In genomic region chr7:143055001-143055400, GRCm38 (mm10) we compare ENCODE assay signal across 8 mouse cellular contexts. TPM values are rescaled to one million over a fixed set of nuclear protein-coding genes. Genes with fewer than 3 reads are reported as not detected.
A peak's percentile ranks its signal among the peaks of the same experiment; 100 is the strongest.
DNase-seq lines count a peak whose midpoint lies in the region; ATAC-seq and TF ChIP-seq lines count a peak whose summit lies in the region.

No protein-coding gene starts in this region.

- no peak for TF ChIP-seq CTCF in midbrain, postnatal 0 days (IDR thresholded peaks at IDR 0.05)

- peak overlapping the region; percentile 95 for H3K4me2 ChIP-seq in kidney, embryonic 16.5 days (replicated peaks; ENCODE audit: low read depth, low read length)
- peak overlapping the region; percentile 90 for H3K4me2 ChIP-seq in embryonic facial prominence, embryonic 12.5 days (replicated peaks)
- peak overlapping the region; percentile 85 for H3K4me2 ChIP-seq in intestine, embryonic 14.5 days (ENCODE audit: low read length)
- H3K4me2 ChIP-seq in midbrain, postnatal 0 days (ENCODE audit: low read depth, low read length, poor library complexity, severe bottlenecking): peak overlapping the region; percentile 82

- H3K36me3 ChIP-seq in kidney, embryonic 16.5 days (ENCODE audit: insufficient read depth, low read length): no peaks in the 10 kb centered on the region
- H3K36me3 ChIP-seq in embryonic facial prominence, embryonic 12.5 days: peaks cover 18% of the 10 kb centered on the region; the same call in 1 of the 2 replicates
- peaks cover 13% of the 10 kb centered on the region; the same call in 1 of the 2 replicates for H3K36me3 ChIP-seq in intestine, embryonic 14.5 days (ENCODE audit: control insufficient read depth, insufficient read depth, low read length)
- no peaks in the 10 kb centered on the region for H3K36me3 ChIP-seq in midbrain, postnatal 0 days (ENCODE audit: insufficient read depth, low read length)

- no peak for ATAC-seq in kidney, embryonic 16.5 days (ENCODE audit: low FRiP score, low TSS enrichment)
- no peak for ATAC-seq in embryonic facial prominence, embryonic 12.5 days (ENCODE audit: insufficient number of reproducible peaks, insufficient read depth, low FRiP score, low TSS enrichment)
- ATAC-seq in intestine, embryonic 14.5 days (replicated peaks; ENCODE audit: low FRiP score, low TSS enrichment, low read depth): no peak
- ATAC-seq in midbrain, postnatal 0 days (ENCODE audit: low FRiP score): no peak

- peaks cover 51% of the 10 kb centered on the region for H3K4me1 ChIP-seq in kidney, embryonic 16.5 days (ENCODE audit: insufficient read depth, low read length)
- peaks cover 45% of the 10 kb centered on the region for H3K4me1 ChIP-seq in embryonic facial prominence, embryonic 12.5 days
- peaks cover 53% of the 10 kb centered on the region for H3K4me1 ChIP-seq in intestine, embryonic 14.5 days (replicated peaks; ENCODE audit: control insufficient read depth, insufficient read depth, low read length)
- peaks cover 30% of the 10 kb centered on the region for H3K4me1 ChIP-seq in midbrain, postnatal 0 days (ENCODE audit: insufficient read depth, low read length)

- no peaks in the 10 kb centered on the region for H3K27me3 ChIP-seq in kidney, embryonic 16.5 days (ENCODE audit: insufficient read depth, low read length)
- H3K27me3 ChIP-seq in embryonic facial prominence, embryonic 12.5 days: no peaks in the 10 kb centered on the region
- no peaks in the 10 kb centered on the region for H3K27me3 ChIP-seq in intestine, embryonic 14.5 days (replicated peaks; ENCODE audit: control insufficient read depth, insufficient read depth, low read length)
- no peaks in the 10 kb centered on the region for H3K27me3 ChIP-seq in midbrain, postnatal 0 days (ENCODE audit: insufficient read depth, low read length)

- WGBS in kidney, embryonic 16.5 days: 64% methylated on average over 3 of the region's 3 CpGs
- WGBS in embryonic facial prominence, embryonic 12.5 days: 89% methylated on average over 3 of the region's 3 CpGs
- 82% methylated on average over 3 of the region's 3 CpGs for WGBS in intestine, embryonic 14.5 days
- 80% methylated on average over 3 of the region's 3 CpGs for WGBS in midbrain, postnatal 0 days

- peak overlapping the region; percentile 93 for H3K4me3 ChIP-seq in kidney, embryonic 16.5 days (ENCODE audit: low read length)
- peak overlapping the region; percentile 94 for H3K4me3 ChIP-seq in embryonic facial prominence, embryonic 12.5 days
- H3K4me3 ChIP-seq in intestine, embryonic 14.5 days (ENCODE audit: low read depth, low read length): peak overlapping the region; percentile 98
- peak overlapping the region; percentile 91; the same call in 1 of the 2 replicates for H3K4me3 ChIP-seq in midbrain, postnatal 0 days (ENCODE audit: low read depth, low read length)

- H3K9me3 ChIP-seq in kidney, embryonic 16.5 days (ENCODE audit: low read length): no peaks in the 10 kb centered on the region
- H3K9me3 ChIP-seq in embryonic facial prominence, embryonic 12.5 days: no peaks in the 10 kb centered on the region
- H3K9me3 ChIP-seq in intestine, embryonic 14.5 days (ENCODE audit: control insufficient read depth, low read length): no peaks in the 10 kb centered on the region
- no peaks in the 10 kb centered on the region for H3K9me3 ChIP-seq in midbrain, postnatal 0 days (ENCODE audit: low read length)

- H3K9ac ChIP-seq in kidney, embryonic 16.5 days (replicated peaks; ENCODE audit: low read length): peak overlapping the region; percentile 99
- no peak overlapping the region; the same call in 1 of the 2 replicates for H3K9ac ChIP-seq in embryonic facial prominence, embryonic 12.5 days
- peak overlapping the region; percentile 92; the same call in 1 of the 2 replicates for H3K9ac ChIP-seq in intestine, embryonic 14.5 days (ENCODE audit: low read length)
- peak overlapping the region; percentile 20 for H3K9ac ChIP-seq in midbrain, postnatal 0 days (replicated peaks; ENCODE audit: low read length, poor library complexity, severe bottlenecking)

- H3K27ac ChIP-seq in kidney, embryonic 16.5 days (ENCODE audit: low read length): peak overlapping the region; percentile 11
- H3K27ac ChIP-seq in embryonic facial prominence, embryonic 12.5 days: no peak overlapping the region; the same call in 1 of the 2 replicates
- no peak overlapping the region for H3K27ac ChIP-seq in intestine, embryonic 14.5 days (ENCODE audit: low read depth)
- H3K27ac ChIP-seq in midbrain, postnatal 0 days (ENCODE audit: low read depth, low read length): peak overlapping the region; percentile 8; the same call in 1 of the 2 replicates

- DNase-seq in kidney, postnatal 36 days: no peak
- DNase-seq in intestine, embryonic 14.5 days (ENCODE audit: low spot score): no peak
- no peak for DNase-seq in midbrain, postnatal 0 days (ENCODE audit: low spot score)
- no peak for DNase-seq in thymus, adult 18-20 months
- DNase-seq in left cerebral cortex, adult 9 months (ENCODE audit: low spot score in 2 of 2): no peak
- no peak for DNase-seq in layer of hippocampus, adult 11-12 months (ENCODE audit: low spot score)

RNA-seq across cellular contexts. Expression of gene Cd81, which starts 2.5 kb away (rescaled TPM):
- polyA plus RNA-seq in kidney, embryonic 16.5 days (2015; fragmentation: Nextera tagmentation; extraction: Ambion mirVana): 643 and 698 TPM in 2 replicates
- polyA plus RNA-seq in embryonic facial prominence, embryonic 12.5 days (2016; fragmentation: Nextera tagmentation; extraction: Ambion mirVana): 318 and 332 TPM in 2 replicates
- 457 and 534 TPM in 2 replicates for polyA plus RNA-seq in intestine, embryonic 14.5 days (2014; fragmentation: Nextera tagmentation; extraction: Ambion mirVana)
- 454 and 542 TPM in 2 replicates for total RNA-seq in midbrain, postnatal 0 days (2014; rRNA removed)
- polyA plus RNA-seq in midbrain, postnatal 0 days (2015; fragmentation: Nextera tagmentation; extraction: Ambion mirVana): 511 and 569 TPM in 2 replicates

RNA-seq across cellular contexts. Expression of gene Tssc4, which starts 14.0 kb away (rescaled TPM):
- polyA plus RNA-seq in kidney, embryonic 16.5 days (2015; fragmentation: Nextera tagmentation; extraction: Ambion mirVana): 104 and 120 TPM in 2 replicates
- polyA plus RNA-seq in embryonic facial prominence, embryonic 12.5 days (2016; fragmentation: Nextera tagmentation; extraction: Ambion mirVana): 106 and 107 TPM in 2 replicates
- polyA plus RNA-seq in intestine, embryonic 14.5 days (2014; fragmentation: Nextera tagmentation; extraction: Ambion mirVana): 59.1 and 60.3 TPM in 2 replicates
- 71.3 and 92.4 TPM in 2 replicates for total RNA-seq in midbrain, postnatal 0 days (2014; rRNA removed)
- 101 and 103 TPM in 2 replicates for polyA plus RNA-seq in midbrain, postnatal 0 days (2015; fragmentation: Nextera tagmentation; extraction: Ambion mirVana)

RNA-seq across cellular contexts. Expression of gene Trpm5, which starts 39.4 kb away (rescaled TPM):
- 6.0 and 6.9 TPM in 2 replicates for polyA plus RNA-seq in kidney, embryonic 16.5 days (2015; fragmentation: Nextera tagmentation; extraction: Ambion mirVana)
- 5.2 and 6.2 TPM in 2 replicates for polyA plus RNA-seq in embryonic facial prominence, embryonic 12.5 days (2016; fragmentation: Nextera tagmentation; extraction: Ambion mirVana)
- polyA plus RNA-seq in intestine, embryonic 14.5 days (2014; fragmentation: Nextera tagmentation; extraction: Ambion mirVana): 14.1 and 17.8 TPM in 2 replicates
- total RNA-seq in midbrain, postnatal 0 days (2014; rRNA removed): 1.3 and 1.7 TPM in 2 replicates
- polyA plus RNA-seq in midbrain, postnatal 0 days (2015; fragmentation: Nextera tagmentation; extraction: Ambion mirVana): 0.94 and 1.6 TPM in 2 replicates

RNA-seq across cellular contexts. Expression of gene Tspan32, which starts 50.2 kb away (rescaled TPM):
- polyA plus RNA-seq in kidney, embryonic 16.5 days (2015; fragmentation: Nextera tagmentation; extraction: Ambion mirVana): 1.5 and 1.6 TPM in 2 replicates
- 1.9 and 3.3 TPM in 2 replicates for polyA plus RNA-seq in embryonic facial prominence, embryonic 12.5 days (2016; fragmentation: Nextera tagmentation; extraction: Ambion mirVana)
- polyA plus RNA-seq in intestine, embryonic 14.5 days (2014; fragmentation: Nextera tagmentation; extraction: Ambion mirVana): 1.5 and 1.6 TPM in 2 replicates
- 0.19 and 0.38 TPM in 2 replicates for total RNA-seq in midbrain, postnatal 0 days (2014; rRNA removed)
- polyA plus RNA-seq in midbrain, postnatal 0 days (2015; fragmentation: Nextera tagmentation; extraction: Ambion mirVana): 0.37 and 0.38 TPM in 2 replicates

RNA-seq across cellular contexts. Expression of gene Kcnq1, which starts 51.2 kb away (rescaled TPM):
- 9.2 and 9.8 TPM in 2 replicates for polyA plus RNA-seq in kidney, embryonic 16.5 days (2015; fragmentation: Nextera tagmentation; extraction: Ambion mirVana)
- 0.73 and 2.0 TPM in 2 replicates for polyA plus RNA-seq in embryonic facial prominence, embryonic 12.5 days (2016; fragmentation: Nextera tagmentation; extraction: Ambion mirVana)
- polyA plus RNA-seq in intestine, embryonic 14.5 days (2014; fragmentation: Nextera tagmentation; extraction: Ambion mirVana): 2.1 and 5.3 TPM in 2 replicates
- total RNA-seq in midbrain, postnatal 0 days (2014; rRNA removed): 0.44 and 1.4 TPM in 2 replicates
- 0.87 and 1.2 TPM in 2 replicates for polyA plus RNA-seq in midbrain, postnatal 0 days (2015; fragmentation: Nextera tagmentation; extraction: Ambion mirVana)

Comparison
In these comparisons a context has a peak if more than half of its experiments do, and no peak if none do; other contexts are left out.
1. H3K27ac ChIP-seq: peak in kidney, embryonic 16.5 days (single experiment) and midbrain, postnatal 0 days (single experiment); none in embryonic facial prominence, embryonic 12.5 days (single experiment) and intestine, embryonic 14.5 days (single experiment).
2. Peak in every context shown above with its lines, with median percentiles within 50 percentile points of each other: H3K4me2 ChIP-seq and H3K4me3 ChIP-seq.